Mouse (Mus musculus) limb, embryonic 13.5 days (tissue): ENCODE data around the gene Cyb5d1. TPM values are rescaled to one million over a fixed set of nuclear protein-coding genes. Genes with fewer than 3 reads are reported as not detected.

Source experiments
- ATAC-seq: fragments of 200-750 bp; cut with Nextera tagmentation; 2 replicates; pipeline ENCODE4 v1.8.0; 2017; ENCODE audit warnings: low read depth, moderate number of reproducible peaks, moderate TSS enrichment; ENCODE audit not compliant: low FRiP score
- H3K27ac ChIP-seq: fragments of 300-500 bp; sonication (generic); 2 replicates; pipeline ENCODE4 v1.5.1; 2015; ENCODE audit warnings: inconsistent platforms, mild to moderate bottlenecking, moderate library complexity
- H3K27me3 ChIP-seq: fragments of 300-500 bp; sonication (generic); 2 replicates; pipeline ENCODE4 v1.6.1; 2015; ENCODE audit warnings: mild to moderate bottlenecking, inconsistent platforms
- H3K36me3 ChIP-seq: fragments of 300-500 bp; sonication (generic); 2 replicates; pipeline ENCODE4 v1.6.1; 2015; ENCODE audit warnings: inconsistent platforms, mild to moderate bottlenecking, moderate library complexity
- H3K4me1 ChIP-seq: fragments of 300-500 bp; sonication (generic); 2 replicates; pipeline ENCODE4 v1.6.1; 2015; ENCODE audit warnings: inconsistent platforms
- H3K4me2 ChIP-seq: fragments of 300-500 bp; sonication (generic); replicated peaks from 2 replicates; pipeline ENCODE4 v1.6.1; 2015; ENCODE audit warnings: inconsistent platforms, mild to moderate bottlenecking, moderate library complexity
- H3K4me3 ChIP-seq: fragments of 300-500 bp; sonication (generic); 2 replicates; pipeline ENCODE4 v1.5.1; 2015; ENCODE audit warnings: moderate library complexity, mild to moderate bottlenecking, inconsistent platforms
- H3K9ac ChIP-seq: fragments of 300-500 bp; sonication (generic); 2 replicates; pipeline ENCODE4 v1.6.1; 2015; ENCODE audit warnings: mild to moderate bottlenecking, inconsistent platforms
- H3K9me3 ChIP-seq: fragments of 300-500 bp; sonication (generic); 2 replicates; pipeline ENCODE4 v1.6.1; 2016; ENCODE audit warnings: inconsistent platforms
- WGBS: fragments of 180-500 bp; shearing (Covaris S2); methylation state at CpG from one replicate; pipeline ENCODE4 v1.1.7; 2015; 5-methylcytosine and 5-hydroxymethylcytosine counted together
- polyA plus RNA-seq: library from polyadenylated mRNA; unstranded; fragments of >200 nt; fragmentation: Nextera tagmentation; extraction: Ambion mirVana; gene quantifications from 2 replicates; pipeline ENCODE4 v1.2.1, GENCODE M21; 2015

Gene Cyb5d1
- polyA plus RNA-seq, 1 experiment from 2014 or later: 38.1 TPM

DNA sequence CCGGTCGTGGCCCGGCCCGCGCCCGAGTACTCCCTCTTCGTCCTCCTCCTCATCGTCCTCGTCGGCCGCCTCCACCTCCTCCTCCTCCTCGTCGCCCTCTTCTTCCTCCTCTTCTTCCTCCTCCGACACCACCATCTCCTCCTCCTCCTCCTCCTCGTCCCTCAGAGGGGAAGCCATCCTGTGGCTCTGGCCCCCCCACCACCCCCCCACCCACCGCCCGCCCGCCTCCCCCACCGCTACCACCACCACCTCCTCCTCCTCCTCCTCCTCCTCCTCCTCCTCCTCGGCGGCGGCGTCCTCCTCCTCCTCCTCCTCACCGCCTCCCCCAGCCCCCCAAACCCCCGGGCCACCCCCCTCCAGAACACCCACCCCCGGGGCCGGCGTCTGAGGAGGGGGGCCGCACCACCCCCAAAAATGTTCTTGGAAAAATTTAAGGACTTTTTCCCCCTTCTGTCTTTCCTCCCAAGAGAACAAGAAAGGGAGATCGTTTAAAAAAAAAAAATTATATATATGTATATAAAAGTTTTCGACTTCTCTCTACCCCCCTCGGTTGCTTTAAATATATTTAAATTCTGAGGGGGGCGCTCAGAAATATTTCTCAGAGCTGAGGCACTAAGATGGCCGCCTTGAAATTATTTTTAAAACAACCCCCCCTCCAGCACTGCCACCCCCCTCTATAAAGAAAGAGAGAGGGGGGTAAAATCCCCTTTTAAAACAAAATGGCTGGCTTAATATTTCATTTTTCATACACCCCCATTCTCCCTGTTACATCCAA is 26.0 kb downstream of the Cyb5d1 start, which contains the start of gene Chd3:
Gene Chd3, minus strand, starts transcription at position 192 of the 775 bp plus-strand sequence.
- peak within 1 kb of the TSS; percentile 100 for H3K9ac ChIP-seq
- H3K9me3 ChIP-seq: no peaks in the 10 kb centered on the region
- peak within 1 kb of the TSS; percentile 100 for H3K27ac ChIP-seq
- H3K4me2 ChIP-seq: peak within 1 kb of the TSS; percentile 98
- H3K4me1 ChIP-seq: peaks cover 48% of the 10 kb centered on the region
- H3K4me3 ChIP-seq: peak within 1 kb of the TSS; percentile 87
- H3K36me3 ChIP-seq: peaks cover 19% of the 10 kb centered on the region
- ATAC-seq: no peak
- 2% methylated on average over 21 of the region's 34 CpGs for WGBS
- no peaks in the 10 kb centered on the region for H3K27me3 ChIP-seq

GRCm38 (mm10) chr11:69368356-69369214 is 26.8 kb downstream of the Cyb5d1 start:
- peak overlapping the region; percentile 87 for H3K4me3 ChIP-seq
- no peak for ATAC-seq
- H3K9ac ChIP-seq: peak overlapping the region; percentile 100
- peaks cover 25% of the 10 kb centered on the region for H3K36me3 ChIP-seq
- peak overlapping the region; percentile 100 for H3K27ac ChIP-seq
- no peaks in the 10 kb centered on the region for H3K9me3 ChIP-seq
- H3K4me1 ChIP-seq: peaks cover 56% of the 10 kb centered on the region
- WGBS: under 1% methylated on average over 45 of the region's 106 CpGs
- no peaks in the 10 kb centered on the region for H3K27me3 ChIP-seq
- H3K4me2 ChIP-seq: peak overlapping the region; percentile 98

DNA sequence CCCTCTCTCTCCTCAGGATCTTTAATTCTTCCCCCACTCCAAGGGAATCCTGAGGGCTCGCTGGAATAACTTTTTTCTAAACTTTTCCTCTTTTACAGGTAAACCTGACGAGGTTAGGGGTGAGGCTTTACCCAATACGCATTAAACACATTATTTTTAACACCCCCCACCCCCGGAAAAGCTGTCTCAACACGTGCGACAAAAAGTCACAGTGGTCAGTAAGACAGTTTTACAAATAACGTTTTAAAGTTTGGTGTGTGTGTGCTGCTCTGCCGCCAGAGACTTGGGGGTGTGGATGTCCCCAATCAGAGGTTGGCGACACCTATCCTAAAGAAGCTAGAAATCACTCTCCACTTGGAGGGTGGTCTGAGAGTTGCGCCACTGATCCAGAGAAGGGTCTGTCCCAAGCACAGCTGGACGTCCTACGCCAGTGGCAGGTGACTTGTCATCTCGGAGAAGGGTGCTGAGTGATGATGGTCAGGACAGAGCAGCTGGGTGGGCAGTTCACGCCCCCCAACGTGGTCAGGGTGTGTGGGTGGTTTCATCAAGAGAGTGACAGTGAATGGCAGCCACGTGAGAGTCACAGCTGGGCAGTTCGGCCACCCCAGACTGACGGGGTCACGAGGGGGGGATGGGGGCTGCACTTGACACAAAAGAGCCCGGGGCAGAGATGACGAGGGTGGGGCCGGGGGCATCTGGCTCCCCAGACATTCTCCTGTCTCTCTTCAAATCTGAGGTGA is 27.6 kb downstream of the Cyb5d1 start:
- peaks cover 64% of the 10 kb centered on the region for H3K4me1 ChIP-seq
- under 1% methylated on average over 22 of the region's 22 CpGs for WGBS
- 0 out of 2 replicates have a peak, but pooled peaks cover 3% of the 10 kb centered on the region for H3K9me3 ChIP-seq
- H3K27me3 ChIP-seq: no peaks in the 10 kb centered on the region
- peaks cover 25% of the 10 kb centered on the region for H3K36me3 ChIP-seq
- ATAC-seq: 0 out of 2 replicates have a peak, but pooled peaks have one; percentile 3
- peak overlapping the region; percentile 98 for H3K4me2 ChIP-seq
- peak overlapping the region; percentile 100 for H3K27ac ChIP-seq
- H3K4me3 ChIP-seq: peak overlapping the region; percentile 87
- H3K9ac ChIP-seq: peak overlapping the region; percentile 100

GRCm38 (mm10) chr11:69366855-69367615 is 28.4 kb downstream of the Cyb5d1 start:
- Histone ChIP-seq H3K4me1 (peaks cover 63% of the 10 kb centered on the region), H3K9me3 (0 out of 2 replicates have a peak, but pooled peaks cover 3% of the 10 kb centered on the region), H3K27ac (peak overlapping the region; percentile 100), H3K4me3 (peak overlapping the region; percentile 87), H3K36me3 (peaks cover 25% of the 10 kb centered on the region), H3K9ac (peak overlapping the region; percentile 100), H3K27me3 (no peaks in the 10 kb centered on the region), H3K4me2 (peak overlapping the region; percentile 98)
- no peak for ATAC-seq
- WGBS: under 1% methylated on average over 22 of the region's 22 CpGs

- Histone ChIP-seq H3K4me1 (peaks cover 55% of the 10 kb centered on the region), H3K9ac (peak overlapping the region; percentile 73), H3K9me3 (0 out of 2 replicates have a peak, but pooled peaks cover 3% of the 10 kb centered on the region), H3K4me2 (peak overlapping the region; percentile 98), H3K27me3 (no peaks in the 10 kb centered on the region), H3K36me3 (peaks cover 32% of the 10 kb centered on the region), H3K27ac (peak overlapping the region; percentile 100), H3K4me3 (peak overlapping the region; percentile 87)
- peak; percentile 86 for ATAC-seq
- under 1% methylated on average over 26 of the region's 26 CpGs for WGBS
Observed at GRCm38 (mm10) chr11:69366157-69366854, 29.1 kb downstream of the Cyb5d1 start.

DNA sequence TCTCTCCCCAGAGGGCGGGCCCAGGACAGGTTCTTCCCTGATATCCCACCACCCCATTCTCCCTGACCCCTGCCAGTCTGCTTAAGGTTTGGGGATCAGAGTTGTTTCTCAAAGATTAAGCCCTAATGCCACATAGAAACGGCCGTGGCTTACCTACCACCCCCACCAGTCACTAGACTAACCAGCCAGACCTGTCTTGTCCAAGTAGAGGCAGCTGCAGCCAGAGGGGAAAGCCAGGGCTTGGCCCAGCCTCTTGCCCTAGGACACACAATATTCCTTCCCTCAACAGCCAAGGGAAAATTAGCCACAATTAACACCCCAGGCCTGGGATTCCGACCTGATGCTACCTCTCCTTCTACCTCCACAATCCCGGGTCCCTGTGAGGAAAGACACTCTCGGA is 29.7 kb downstream of the Cyb5d1 start:
- no peak for ATAC-seq
- Histone ChIP-seq H3K4me3 (peak overlapping the region; percentile 87), H3K9ac (peak overlapping the region; percentile 73), H3K4me1 (peaks cover 50% of the 10 kb centered on the region), H3K9me3 (0 out of 2 replicates have a peak, but pooled peaks cover 3% of the 10 kb centered on the region), H3K4me2 (peak overlapping the region; percentile 98), H3K36me3 (peaks cover 38% of the 10 kb centered on the region), H3K27ac (peak overlapping the region; percentile 100), H3K27me3 (no peaks in the 10 kb centered on the region)
- whole genome bisulfite sequencing: 16% methylated on average over 6 of the region's 6 CpGs

DNA sequence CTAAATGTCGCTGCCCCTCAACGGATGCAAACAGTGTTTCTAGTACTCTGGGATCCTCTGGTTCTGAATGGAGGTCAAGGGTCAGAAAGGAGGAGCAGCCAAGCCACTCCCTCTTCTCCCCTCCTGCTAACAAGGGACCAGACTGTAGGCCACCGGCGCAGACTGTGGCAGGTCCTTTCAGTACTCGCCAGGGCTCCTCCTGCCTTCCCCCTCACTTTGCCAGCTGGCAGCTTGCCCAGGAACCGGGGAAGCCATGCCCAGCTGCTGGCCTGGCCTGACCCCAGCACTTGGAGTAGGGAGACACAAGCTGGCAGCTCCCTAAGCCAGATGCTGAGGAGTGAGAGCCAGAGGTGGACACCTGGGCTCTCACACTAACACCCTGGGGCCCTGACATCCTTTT is 30.5 kb downstream of the Cyb5d1 start:
- Histone ChIP-seq H3K27me3 (no peaks in the 10 kb centered on the region), H3K4me1 (peaks cover 45% of the 10 kb centered on the region), H3K4me2 (peak overlapping the region; percentile 98), H3K4me3 (peak overlapping the region; percentile 87), H3K9ac (peak overlapping the region; percentile 73), H3K9me3 (0 out of 2 replicates have a peak, but pooled peaks cover 3% of the 10 kb centered on the region), H3K27ac (peak overlapping the region; percentile 100), H3K36me3 (peaks cover 46% of the 10 kb centered on the region)
- ATAC-seq: peak; percentile 22
- 2% methylated on average over 6 of the region's 6 CpGs for WGBS

DNA sequence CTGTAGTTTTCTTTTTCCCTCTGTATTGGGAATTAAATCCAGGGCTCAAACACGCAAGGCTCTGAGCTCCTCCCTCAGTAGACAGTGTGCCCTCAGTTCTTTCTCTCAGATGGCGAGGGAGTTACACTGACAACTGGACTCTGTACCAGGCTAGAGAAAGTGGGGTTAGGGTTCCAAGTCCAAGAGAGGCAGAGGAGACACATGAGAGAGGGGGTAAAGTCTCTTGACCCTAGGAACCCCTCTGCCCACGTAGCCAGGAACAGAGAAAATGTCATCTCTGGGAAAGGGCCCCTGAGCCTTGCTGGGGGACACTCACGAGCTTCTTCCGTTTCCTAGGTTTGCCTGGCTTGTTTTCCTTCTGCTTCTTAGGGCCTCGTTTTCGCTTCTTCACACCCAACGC is 31.1 kb downstream of the Cyb5d1 start:
- ATAC-seq: no peak
- Histone ChIP-seq H3K4me1 (peaks cover 42% of the 10 kb centered on the region), H3K9me3 (0 out of 2 replicates have a peak, but pooled peaks cover 3% of the 10 kb centered on the region), H3K36me3 (peaks cover 51% of the 10 kb centered on the region), H3K9ac (peak overlapping the region; percentile 73), H3K4me3 (peak overlapping the region; percentile 87), H3K27ac (peak overlapping the region; percentile 100; the same call in 1 of the 2 replicates), H3K27me3 (no peaks in the 10 kb centered on the region), H3K4me2 (peak overlapping the region; percentile 98)
- 59% methylated on average over 8 of the region's 8 CpGs for WGBS

GRCm38 (mm10) chr11:69362479-69362878 is 33.0 kb downstream of the Cyb5d1 start:
- Histone ChIP-seq H3K4me1 (peaks cover 40% of the 10 kb centered on the region), H3K36me3 (peaks cover 70% of the 10 kb centered on the region), H3K27me3 (no peaks in the 10 kb centered on the region), H3K27ac (no peak overlapping the region), H3K9ac (no peak overlapping the region), H3K4me3 (no peak overlapping the region), H3K9me3 (0 out of 2 replicates have a peak, but pooled peaks cover 3% of the 10 kb centered on the region), H3K4me2 (no peak overlapping the region)
- no peak for ATAC-seq
- 20% methylated on average over 2 of the region's 2 CpGs for WGBS

DNA sequence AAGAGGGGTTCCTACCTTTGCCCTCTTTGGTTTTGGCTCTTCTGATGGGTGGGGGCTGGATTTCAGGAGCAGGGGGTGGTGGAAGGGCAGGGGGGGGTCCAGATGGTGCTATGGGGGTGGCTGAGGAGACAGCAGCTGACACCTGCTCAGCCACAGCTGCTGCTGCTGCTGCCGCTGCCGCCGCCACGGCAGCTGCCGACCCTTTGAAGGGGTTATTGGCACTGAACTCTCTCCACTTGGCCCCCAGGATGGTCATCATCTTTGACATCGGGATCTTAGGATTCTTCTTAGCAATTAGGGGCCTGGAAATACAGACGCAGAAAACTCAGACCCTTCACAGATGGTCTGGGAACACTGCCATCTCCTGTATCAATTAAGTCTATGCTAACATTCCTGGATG is 33.4 kb downstream of the Cyb5d1 start:
- 0 out of 2 replicates have a peak, but pooled peaks cover 3% of the 10 kb centered on the region for H3K9me3 ChIP-seq
- WGBS: 53% methylated on average over 7 of the region's 7 CpGs
- H3K27me3 ChIP-seq: no peaks in the 10 kb centered on the region
- no peak overlapping the region for H3K4me3 ChIP-seq
- peaks cover 75% of the 10 kb centered on the region for H3K36me3 ChIP-seq
- no peak overlapping the region for H3K27ac ChIP-seq
- no peak overlapping the region for H3K9ac ChIP-seq
- H3K4me2 ChIP-seq: no peak overlapping the region
- no peak for ATAC-seq
- peaks cover 40% of the 10 kb centered on the region for H3K4me1 ChIP-seq
